Mouse (Mus musculus): ENCODE data around the gene 1600014C10Rik. TPM values are rescaled to one million over a fixed set of nuclear protein-coding genes. Genes with fewer than 3 reads are reported as not detected.
A peak's percentile ranks its signal among the peaks of the same experiment; 100 is the strongest.

1600014C10Rik gene
- total RNA-seq, 2 experiments from 2014 or later = 26.0 to 27.4 TPM

DNA sequence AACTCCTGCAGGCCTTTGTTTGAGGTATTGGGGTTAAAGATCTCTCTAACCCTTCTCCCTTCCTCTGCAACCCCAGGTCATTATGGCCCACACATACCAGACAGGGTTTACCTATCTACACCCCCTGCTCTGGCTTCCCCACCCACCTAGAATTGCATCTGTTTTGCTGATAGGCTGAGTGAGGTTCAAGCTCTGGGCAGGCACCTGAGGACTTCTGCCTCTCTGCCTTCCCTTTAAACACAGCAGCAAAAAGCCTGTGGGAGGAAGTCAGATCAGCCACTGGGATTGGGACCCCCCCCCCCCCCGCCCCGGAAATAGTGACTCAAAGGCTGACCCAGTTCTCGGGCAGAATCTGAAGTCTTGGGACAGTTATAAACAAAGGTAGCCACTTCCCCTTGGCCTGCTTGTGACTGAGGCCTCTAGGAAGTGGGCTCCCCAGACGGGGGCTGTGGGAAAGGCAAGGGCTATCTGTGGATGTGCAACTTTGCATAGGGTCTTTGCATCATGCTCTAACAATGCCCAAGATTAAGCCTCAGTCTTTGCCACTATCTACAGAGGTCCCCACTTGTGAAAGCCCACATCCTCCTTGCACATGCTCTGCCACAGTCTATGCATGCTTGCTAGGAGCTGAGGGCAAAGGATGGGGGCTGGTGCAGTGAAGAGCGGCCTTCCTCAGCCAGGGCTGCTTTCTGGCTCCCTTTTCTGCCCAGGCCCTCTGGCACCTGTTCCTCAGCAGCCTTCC lies 31.6 kb downstream of the 1600014C10Rik start:
- no peak for DNase-seq (ENCODE audit: low spot score in 2 of 2)

DNA sequence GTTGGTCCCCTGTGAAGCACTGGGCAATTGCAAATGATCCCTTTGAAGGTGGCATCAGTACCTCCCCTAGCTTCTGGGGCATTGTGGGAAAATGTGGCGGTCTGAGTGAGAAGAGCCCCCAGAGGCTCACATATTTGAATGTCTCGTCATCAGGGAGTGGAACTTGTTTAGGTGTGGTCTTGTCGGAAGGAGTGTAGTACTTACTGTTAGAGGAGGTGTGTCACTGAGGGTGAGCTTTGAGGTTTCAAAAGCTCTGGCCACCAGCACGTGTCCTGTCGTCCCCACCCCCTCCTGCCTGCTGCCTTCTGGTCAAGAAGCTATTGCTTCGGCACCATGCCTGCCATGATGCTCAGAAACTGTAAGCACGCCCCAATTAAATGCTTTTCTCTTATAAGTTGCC lies 32.3 kb downstream of the 1600014C10Rik start:
- DNase-seq (ENCODE audit: low spot score in 2 of 2) = no peak

DNA sequence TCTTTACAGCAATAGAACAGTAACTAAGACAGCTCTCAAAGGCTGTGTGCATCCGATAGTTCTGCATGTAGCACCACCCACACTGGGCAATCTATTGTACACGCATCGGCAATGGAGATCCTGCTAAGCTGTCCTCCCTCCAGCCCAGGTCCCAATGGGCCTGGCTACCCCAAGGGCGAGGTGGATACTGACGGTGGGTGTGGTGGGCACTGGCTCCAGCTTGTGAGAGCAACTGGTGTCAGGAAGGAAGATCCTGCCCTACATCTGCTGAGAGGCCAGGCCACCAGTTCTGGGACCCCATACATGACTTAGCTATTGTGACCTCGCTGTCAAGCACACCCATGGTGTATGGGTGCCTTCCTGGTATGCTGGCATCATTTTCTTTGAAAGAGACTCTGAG lies 32.7 kb downstream of the 1600014C10Rik start:
- DNase-seq (ENCODE audit: low spot score in 2 of 2) = no peak

DNA sequence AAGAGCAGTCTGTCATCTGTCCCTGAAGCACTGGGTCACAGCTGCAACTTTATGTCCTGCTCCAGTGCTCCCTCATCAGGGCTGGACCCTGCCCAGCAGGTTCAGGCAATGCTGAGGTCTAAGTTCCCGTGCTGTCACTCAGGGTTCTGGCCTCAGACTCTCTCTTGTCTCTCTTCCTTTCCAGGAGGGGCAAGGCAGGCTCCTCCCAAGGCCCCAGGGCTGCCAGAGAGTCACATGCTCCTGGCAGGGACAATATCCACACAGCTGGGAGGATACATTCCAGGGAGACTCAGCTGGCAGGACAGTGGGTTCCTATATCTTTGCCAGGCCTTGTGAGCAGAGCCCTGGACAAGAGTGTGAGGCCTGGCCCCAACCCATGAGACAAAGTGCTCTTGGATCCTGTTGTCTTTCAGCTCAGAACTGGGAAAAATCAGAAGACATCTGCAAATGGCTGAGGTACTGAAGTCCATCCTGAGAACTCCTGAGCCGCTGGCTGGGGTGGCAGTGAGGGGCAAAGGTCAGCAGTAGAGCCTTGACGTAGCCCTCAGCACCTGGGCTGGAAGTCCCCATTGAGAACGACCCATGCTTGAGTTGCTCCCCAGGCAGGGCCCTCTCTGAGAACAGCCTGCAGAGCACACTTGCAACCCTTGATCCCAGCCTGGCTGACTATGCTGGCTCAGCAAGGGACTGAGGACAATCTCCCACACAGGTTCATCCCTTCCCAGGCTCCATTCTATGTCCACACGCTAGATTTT lies 34.6 kb downstream of the 1600014C10Rik start:
- DNase-seq (ENCODE audit: low spot score in 2 of 2) = peak; percentile 40 to 84

DNA sequence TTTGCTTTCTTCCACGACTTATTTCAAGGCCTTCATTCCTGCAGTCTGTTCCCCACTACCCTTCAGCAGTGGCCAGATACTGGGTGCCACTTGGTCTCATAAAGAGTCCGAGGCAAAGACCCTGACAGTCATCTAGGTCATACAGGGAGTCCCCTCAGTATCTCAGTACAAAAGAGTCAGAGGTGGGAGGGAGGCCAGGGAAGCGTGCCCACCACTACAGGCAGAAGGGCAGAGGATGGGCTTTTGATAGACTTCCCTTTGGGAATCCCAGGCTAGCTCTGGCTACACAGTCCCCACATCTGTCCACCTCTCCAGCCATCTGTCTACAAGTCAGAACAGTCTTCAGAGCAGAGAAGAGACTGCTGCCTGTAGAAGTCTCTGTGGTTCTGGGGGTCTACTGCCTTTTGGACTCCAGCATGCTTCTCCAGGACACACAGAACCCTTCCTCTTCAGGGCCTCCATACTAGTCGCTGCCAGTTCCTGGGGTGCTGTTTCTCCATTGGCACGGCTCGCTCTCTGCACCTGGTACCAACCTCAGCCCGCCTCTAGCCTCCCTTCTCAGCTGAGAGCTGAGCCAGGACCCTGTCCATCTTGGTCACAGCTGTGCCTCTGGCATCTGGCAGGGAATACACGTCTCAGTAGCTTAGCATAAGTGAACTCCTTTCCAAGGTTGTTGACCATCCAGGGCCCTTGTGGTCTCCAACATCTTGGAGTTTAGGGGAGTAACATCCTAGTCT lies 35.8 kb downstream of the 1600014C10Rik start:
- no peak for DNase-seq (ENCODE audit: low spot score in 2 of 2)

DNA sequence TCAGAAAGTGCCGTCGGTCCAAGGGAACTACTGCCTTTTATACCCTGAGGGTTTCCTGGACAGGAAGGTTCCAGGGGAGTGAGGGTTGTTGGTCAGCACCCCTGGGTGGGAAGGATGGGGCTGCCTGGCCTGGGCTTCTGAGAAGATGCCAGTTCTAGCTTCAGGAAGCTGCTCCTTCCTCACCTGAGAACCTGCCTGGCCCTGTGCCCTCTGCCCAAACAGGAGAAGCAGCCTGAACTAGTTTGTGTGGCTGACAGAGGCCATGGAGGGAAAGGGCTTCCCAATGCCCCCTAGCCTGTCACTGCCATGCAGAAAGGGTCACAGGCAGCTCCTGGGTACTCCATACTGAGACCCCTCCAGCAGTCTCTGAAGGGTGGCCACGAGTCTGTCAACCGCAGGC lies 36.5 kb downstream of the 1600014C10Rik start:
- no peak for DNase-seq (ENCODE audit: low spot score in 2 of 2)

DNA sequence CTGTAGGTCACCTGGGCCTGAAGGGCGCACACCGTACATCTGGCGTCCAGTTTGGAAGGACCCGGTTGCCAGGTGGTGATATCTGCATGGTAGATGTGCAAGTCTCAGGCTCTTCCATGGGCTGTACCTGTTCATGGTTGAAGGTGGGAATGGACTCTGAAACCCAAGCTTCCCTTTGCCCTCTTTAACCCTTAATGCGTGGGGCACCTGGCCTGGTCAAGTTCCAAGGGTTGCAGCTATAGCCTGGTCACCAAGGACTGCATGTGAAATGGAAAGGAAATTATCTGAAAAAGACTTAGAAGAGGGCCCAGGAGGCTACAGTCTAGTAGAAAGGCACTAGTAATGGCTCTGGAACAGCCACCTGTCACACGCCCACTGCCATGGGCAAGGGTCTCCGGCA lies 37.8 kb downstream of the 1600014C10Rik start:
- DNase-seq (ENCODE audit: low spot score in 2 of 2) = no peak

DNA sequence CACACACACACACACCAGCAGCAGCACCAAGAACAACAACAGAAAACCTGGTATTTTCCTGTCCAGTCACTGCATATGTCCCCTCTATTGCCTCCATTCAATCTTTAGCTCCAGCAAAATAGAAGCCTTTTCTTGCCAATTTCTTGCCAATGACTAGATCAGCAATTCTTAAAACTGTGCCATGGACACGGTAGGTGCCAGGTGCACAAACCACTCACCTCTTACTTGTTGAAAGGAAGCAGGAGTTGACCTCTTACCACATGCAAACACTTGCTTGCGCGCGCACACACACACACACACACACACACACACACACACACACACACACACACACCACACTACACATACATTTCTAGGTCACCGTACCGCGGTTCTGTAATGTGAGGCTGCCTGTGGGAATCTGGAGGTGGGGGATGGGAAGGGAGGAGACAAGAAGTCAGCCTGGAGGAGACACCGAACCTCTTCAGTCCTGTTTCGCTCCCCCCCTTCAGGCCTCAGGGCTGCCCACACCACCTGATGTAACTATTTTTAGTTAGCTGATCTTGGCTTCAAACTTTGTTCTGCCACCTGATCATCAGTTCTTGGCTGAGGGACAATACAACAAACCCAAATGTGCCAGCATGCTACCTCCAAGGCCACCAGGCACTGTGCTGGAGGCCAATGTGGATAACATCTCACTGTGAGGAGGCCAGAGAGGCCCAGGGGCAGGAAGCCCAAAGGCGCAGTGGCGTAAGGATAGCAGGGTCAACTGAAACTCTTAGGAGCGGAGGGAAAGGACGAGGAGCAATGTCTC lies 41.8 kb downstream of the 1600014C10Rik start:
- DNase-seq (ENCODE audit: low spot score in 2 of 2) = no peak

DNA sequence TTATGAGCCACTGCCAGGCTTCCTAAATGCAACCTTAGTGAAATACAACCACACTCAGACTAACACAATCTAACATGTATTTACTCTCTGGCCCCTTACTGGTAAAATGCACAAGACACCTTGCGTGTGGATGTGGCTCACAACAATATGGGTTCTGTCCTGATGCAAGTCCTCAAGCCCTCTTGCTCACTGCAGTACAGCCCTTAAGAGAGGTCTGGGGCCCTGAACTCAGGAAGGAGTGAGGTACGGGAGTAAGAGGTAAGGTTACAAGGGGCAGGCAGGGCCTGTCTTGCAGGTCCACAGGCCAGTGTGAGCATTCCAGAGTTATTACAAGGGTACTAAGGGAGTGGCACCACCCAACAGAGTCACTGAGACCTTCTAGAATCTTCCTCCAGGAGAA lies 43.2 kb downstream of the 1600014C10Rik start:
- DNase-seq (ENCODE audit: low spot score in 2 of 2) = no peak

DNA sequence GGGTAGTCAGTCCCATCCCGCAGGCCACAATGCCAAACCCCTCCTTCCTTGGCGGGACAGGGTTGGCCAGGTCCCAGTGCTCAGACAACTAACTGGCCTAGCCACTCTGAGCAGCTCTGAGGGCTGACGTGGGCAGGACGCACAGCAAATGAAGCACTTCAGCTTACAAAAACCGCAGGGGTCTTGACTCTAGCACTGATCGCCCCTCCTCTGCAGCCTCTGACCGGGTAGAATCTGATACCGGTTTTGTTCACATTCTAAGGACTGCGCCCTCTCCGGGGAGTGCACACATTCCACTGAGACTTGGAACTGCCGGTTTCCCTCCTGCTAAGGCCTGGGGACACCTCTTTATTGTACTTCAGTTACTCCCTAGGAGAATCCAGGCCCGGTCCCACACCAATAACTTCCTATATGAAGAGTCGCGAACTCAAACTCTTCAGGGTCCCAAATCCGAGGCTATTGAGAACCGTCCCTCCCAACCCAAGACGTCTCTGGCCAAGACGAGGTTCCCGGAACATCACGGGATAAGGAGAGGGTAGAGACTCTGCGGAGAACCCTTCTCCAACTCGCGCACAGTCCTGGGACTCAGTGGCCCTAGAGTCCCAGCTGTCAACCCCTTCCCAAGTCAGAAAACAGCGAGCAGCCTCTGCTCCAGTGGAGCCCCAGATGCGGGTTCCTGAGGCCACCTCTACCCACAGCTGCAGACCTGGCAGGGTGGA lies 44.3 kb downstream of the 1600014C10Rik start:
- DNase-seq (ENCODE audit: low spot score in 2 of 2) = peak; percentile 25 to 66

DNA sequence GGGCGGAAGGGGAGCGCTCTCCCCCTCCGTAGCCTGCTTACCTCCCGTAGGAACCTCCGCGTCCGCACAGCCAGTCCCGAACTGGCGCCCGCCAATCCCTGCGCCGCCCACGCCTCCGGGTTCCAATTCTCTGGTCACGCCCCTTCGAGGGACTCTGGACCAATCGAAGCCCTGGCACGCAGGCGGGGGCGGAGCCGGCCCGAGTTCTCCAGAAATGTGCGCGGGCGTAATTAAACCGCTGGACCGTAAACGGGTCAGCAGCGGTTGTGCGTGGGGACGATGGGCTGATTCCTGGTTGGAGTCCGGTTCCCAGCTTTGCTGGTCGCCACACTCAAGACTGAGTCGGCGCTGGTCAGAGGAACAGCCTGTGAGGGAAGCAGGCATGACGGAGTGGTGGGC lies 44.9 kb downstream of the 1600014C10Rik start, which contains the start of gene Plekhf1:
Gene Plekhf1 (minus strand): TSS at position 117 of the 399 bp plus-strand sequence.
- DNase-seq (ENCODE audit: low spot score in 2 of 2) = peak; percentile 57 to 82

DNA sequence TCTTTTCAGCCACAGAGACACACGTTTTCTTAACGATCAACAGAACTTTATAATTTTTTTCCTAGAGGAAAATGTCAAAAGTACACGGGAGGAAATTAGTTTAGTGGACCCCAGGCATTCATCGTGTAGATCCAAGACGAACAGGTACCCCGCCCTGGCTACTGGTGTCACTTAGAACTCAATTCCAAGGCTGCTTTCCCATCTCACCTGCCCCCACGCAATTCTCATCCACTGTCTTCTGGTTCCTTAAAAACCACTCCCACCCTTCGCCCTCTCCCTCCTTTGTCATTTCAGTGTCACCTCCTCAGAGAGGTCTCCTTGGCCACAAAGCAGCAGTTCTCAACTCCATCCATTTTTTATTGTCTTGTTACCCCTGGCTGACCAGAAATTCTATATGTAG lies 45.3 kb downstream of the 1600014C10Rik start:
- no peak for DNase-seq (ENCODE audit: low spot score in 2 of 2)

DNA sequence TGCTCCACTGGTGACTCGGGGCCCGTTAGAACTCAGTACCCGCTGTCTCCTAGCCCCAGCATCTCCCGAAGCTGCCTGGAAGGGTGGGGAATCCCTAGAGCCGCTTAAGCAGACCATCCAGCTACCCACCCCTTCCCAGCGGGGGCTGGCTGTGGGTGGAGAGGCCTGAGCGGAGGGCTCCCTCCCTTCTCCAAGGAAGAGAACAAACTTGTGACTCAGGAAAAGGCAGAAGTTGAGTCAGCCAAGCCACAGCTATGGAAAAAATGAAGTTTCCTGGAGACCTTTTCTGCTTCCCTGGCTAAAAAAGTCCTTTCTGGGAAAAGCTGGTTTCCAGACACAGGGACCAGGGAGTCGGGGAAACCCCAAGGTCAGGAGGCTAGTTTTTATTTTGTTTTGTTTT lies 47.3 kb downstream of the 1600014C10Rik start:
- no peak for DNase-seq (ENCODE audit: low spot score in 2 of 2)

DNA sequence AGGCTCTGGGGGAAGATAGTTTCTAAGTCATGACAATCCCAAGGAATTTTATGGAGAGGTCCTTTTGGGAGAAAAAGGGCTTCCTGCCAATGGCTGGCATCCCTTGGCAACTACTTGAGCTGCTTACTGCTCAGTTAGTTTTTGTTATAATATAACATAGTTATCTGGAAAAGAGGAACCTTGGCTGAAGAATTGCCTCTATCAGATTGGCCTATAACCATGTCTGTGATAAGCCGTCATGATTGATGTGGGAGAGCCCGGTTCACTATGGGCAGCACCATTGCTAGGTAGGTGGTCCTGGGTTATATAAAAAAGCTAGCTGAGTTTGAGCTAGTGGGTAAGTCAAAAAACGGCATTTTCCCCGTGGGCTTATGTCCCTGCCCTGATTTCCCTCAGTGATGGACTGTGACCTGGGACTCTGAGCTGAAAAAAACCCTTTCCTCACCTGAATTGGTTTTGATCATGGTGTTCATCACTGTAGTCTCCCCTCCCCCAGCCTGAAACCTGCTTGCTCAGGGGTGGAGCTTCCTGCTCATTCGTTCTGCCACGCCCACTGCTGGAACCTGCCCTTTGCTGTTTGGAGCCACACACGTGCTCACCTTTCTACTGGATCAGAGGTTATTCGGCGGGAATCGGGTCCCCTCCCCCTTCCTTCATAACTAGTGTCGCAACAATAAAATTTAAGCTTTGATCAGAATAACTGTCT lies 53.5 kb downstream of the 1600014C10Rik start:
- DNase-seq (ENCODE audit: low spot score in 2 of 2) = no peak

DNA sequence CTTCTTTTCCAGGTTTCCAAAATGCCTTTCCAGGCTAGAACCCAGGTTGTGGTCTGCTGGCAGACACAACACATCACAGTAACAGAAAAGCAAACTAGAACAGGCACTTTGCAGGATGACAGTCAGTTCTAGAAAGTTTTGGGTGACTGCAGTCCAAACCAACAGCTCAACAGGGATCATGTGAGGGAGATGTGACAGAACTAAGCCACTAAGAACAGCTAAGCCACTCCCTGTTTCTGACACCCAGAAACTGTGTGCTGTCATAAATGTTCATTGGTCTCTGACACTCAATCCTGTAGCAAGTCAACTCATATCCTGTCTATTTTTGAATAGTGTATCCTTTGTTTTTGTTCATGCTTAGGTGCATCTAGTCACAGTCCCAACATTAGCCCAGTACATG lies 54.1 kb downstream of the 1600014C10Rik start:
- no peak for DNase-seq (ENCODE audit: low spot score in 2 of 2)

DNA sequence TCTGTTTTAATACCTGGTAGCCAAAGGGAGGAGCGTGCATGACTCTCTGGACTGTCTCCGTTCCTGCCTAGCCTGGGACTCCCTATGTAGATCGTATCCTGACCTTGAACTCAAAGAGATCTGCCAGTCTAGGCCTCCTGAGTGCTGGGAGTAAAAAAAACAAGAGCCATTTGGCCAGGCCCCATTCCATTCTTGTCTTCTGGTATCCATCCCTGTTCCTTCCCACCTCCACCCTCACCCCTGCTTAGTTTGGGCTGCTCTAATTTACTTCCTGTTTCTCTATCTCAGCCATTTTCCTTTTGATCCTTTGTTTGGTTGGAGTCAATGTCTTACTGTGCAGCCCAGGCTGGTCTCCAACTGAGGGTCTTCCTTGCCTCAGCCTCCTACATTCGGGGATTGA lies 59.4 kb downstream of the 1600014C10Rik start:
- DNase-seq (ENCODE audit: low spot score in 2 of 2) = no peak
